Mouse (Mus musculus) forebrain, embryonic 10.5 days (tissue): ENCODE results near the gene Lfng. TPM values are rescaled to one million over a fixed set of nuclear protein-coding genes. Genes with fewer than 3 reads are reported as not detected.

Experiments used
- DNase-seq: peaks from one replicate; pipeline ENCODE4 v3.0.0-alpha.2; 2017; ENCODE audit warnings: low spot score; ENCODE audit errors: extremely low spot score
- H3K27ac ChIP-seq: fragments of 300-500 bp; sonication (generic); 2 replicates; pipeline ENCODE4 v1.5.1; 2016; ENCODE audit warnings: mild to moderate bottlenecking
- H3K27me3 ChIP-seq: fragments of 300-500 bp; sonication (generic); 2 replicates; pipeline ENCODE4 v1.6.1; 2016; ENCODE audit warnings: mild to moderate bottlenecking; ENCODE audit not compliant: poor library complexity, severe bottlenecking
- H3K36me3 ChIP-seq: fragments of 300-500 bp; sonication (generic); replicated peaks from 2 replicates; pipeline ENCODE4 v1.6.1; 2016; ENCODE audit warnings: mild to moderate bottlenecking, moderate library complexity
- H3K4me1 ChIP-seq: fragments of 300-500 bp; sonication (generic); 2 replicates; pipeline ENCODE4 v1.6.1; 2016
- H3K4me3 ChIP-seq: fragments of 300-500 bp; sonication (generic); 2 replicates; pipeline ENCODE4 v1.5.1; 2016; ENCODE audit warnings: mild to moderate bottlenecking, moderate library complexity
- H3K9me3 ChIP-seq: fragments of 300-500 bp; sonication (generic); 2 replicates; pipeline ENCODE4 v1.6.1; 2016; ENCODE audit warnings: mild to moderate bottlenecking, moderate library complexity
- WGBS: fragments of 180-500 bp; shearing (Covaris S2); methylation state at CpG from one replicate; pipeline ENCODE4 v1.1.7; 2016; 5-methylcytosine and 5-hydroxymethylcytosine counted together
- polyA plus RNA-seq: library from polyadenylated mRNA; unstranded; fragments of >200 nt; fragmentation: Nextera tagmentation; extraction: Ambion mirVana; gene quantifications from 2 replicates; pipeline ENCODE4 v1.2.1, GENCODE M21; 2016

Lfng gene
- 33.1 and 33.3 TPM in 2 replicates for polyA plus RNA-seq

GRCm38 (mm10) chr5:140607001-140607835 is at the start of gene Lfng:
Lfng (plus strand) TSS chr5:140607320.
- peak; percentile 97 for DNase-seq
- peaks cover 4% of the 10 kb centered on the region for H3K36me3 ChIP-seq
- H3K27ac ChIP-seq: peak within 1 kb of the TSS; percentile 95
- H3K4me1 ChIP-seq: peaks cover 82% of the 10 kb centered on the region
- peaks cover 79% of the 10 kb centered on the region for H3K27me3 ChIP-seq
- WGBS: under 1% methylated on average over 91 of the region's 91 CpGs
- H3K9me3 ChIP-seq: no peaks in the 10 kb centered on the region
- peak within 1 kb of the TSS; percentile 70 for H3K4me3 ChIP-seq

- Histone ChIP-seq H3K9me3 (no peaks in the 10 kb centered on the region), H3K36me3 (no peaks in the 10 kb centered on the region), H3K4me3 (no peak overlapping the region), H3K27me3 (no peaks in the 10 kb centered on the region), H3K27ac (peak overlapping the region; percentile 48), H3K4me1 (peaks cover 50% of the 10 kb centered on the region)
- 84% methylated on average over 9 of the region's 9 CpGs for WGBS
- no peak for DNase-seq
Measured at GRCm38 (mm10) chr5:140562601-140563000, 44.5 kb upstream of the Lfng start.

GRCm38 (mm10) chr5:140564896-140565295 is 42.2 kb upstream of the Lfng start, which contains the start of gene Grifin:
Grifin (minus strand) TSS chr5:140565071.
- H3K36me3 ChIP-seq: no peaks in the 10 kb centered on the region
- no peak for DNase-seq
- no peaks in the 10 kb centered on the region for H3K27me3 ChIP-seq
- H3K9me3 ChIP-seq: no peaks in the 10 kb centered on the region
- peak within 1 kb of the TSS; percentile 84 for H3K27ac ChIP-seq
- 80% methylated on average over 4 of the region's 4 CpGs for WGBS
- peaks cover 67% of the 10 kb centered on the region for H3K4me1 ChIP-seq
- no peak within 1 kb of the TSS for H3K4me3 ChIP-seq

GRCm38 (mm10) chr5:140565451-140565850 is 41.7 kb upstream of the Lfng start:
- Histone ChIP-seq H3K27me3 (no peaks in the 10 kb centered on the region), H3K9me3 (no peaks in the 10 kb centered on the region), H3K4me1 (peaks cover 67% of the 10 kb centered on the region), H3K27ac (peak overlapping the region; percentile 84), H3K4me3 (no peak overlapping the region), H3K36me3 (no peaks in the 10 kb centered on the region)
- no peak for DNase-seq
- WGBS: 33% methylated on average over 5 of the region's 5 CpGs

- Histone ChIP-seq H3K36me3 (no peaks in the 10 kb centered on the region), H3K4me3 (no peak overlapping the region), H3K27ac (peak overlapping the region; percentile 84), H3K27me3 (no peaks in the 10 kb centered on the region), H3K9me3 (no peaks in the 10 kb centered on the region), H3K4me1 (peaks cover 68% of the 10 kb centered on the region)
- DNase-seq: peak; percentile 33
- WGBS: 69% methylated on average over 6 of the region's 6 CpGs
Measured at GRCm38 (mm10) chr5:140565856-140566255, 41.3 kb upstream of the Lfng start.

GRCm38 (mm10) chr5:140566271-140566670 is 40.8 kb upstream of the Lfng start:
- peaks cover 70% of the 10 kb centered on the region for H3K4me1 ChIP-seq
- H3K9me3 ChIP-seq: no peaks in the 10 kb centered on the region
- H3K4me3 ChIP-seq: no peak overlapping the region
- peak overlapping the region; percentile 84 for H3K27ac ChIP-seq
- DNase-seq: no peak
- H3K27me3 ChIP-seq: no peaks in the 10 kb centered on the region
- 75% methylated on average over 4 of the region's 4 CpGs for whole genome bisulfite sequencing
- no peaks in the 10 kb centered on the region for H3K36me3 ChIP-seq

- no peak for DNase-seq
- no peak overlapping the region; the same call in 1 of the 2 replicates for H3K4me3 ChIP-seq
- no peaks in the 10 kb centered on the region for H3K27me3 ChIP-seq
- H3K4me1 ChIP-seq: peaks cover 70% of the 10 kb centered on the region
- peak overlapping the region; percentile 84 for H3K27ac ChIP-seq
- WGBS: 60% methylated on average over 11 of the region's 11 CpGs
- no peaks in the 10 kb centered on the region for H3K36me3 ChIP-seq
- no peaks in the 10 kb centered on the region for H3K9me3 ChIP-seq
Measured at GRCm38 (mm10) chr5:140567321-140567720, 39.8 kb upstream of the Lfng start.

- peaks cover 70% of the 10 kb centered on the region for H3K4me1 ChIP-seq
Measured at GRCm38 (mm10) chr5:140567751-140568150, 39.4 kb upstream of the Lfng start.

GRCm38 (mm10) chr5:140568321-140568970 is 38.7 kb upstream of the Lfng start:
- 61% methylated on average over 10 of the region's 10 CpGs for WGBS
- Histone ChIP-seq H3K27ac (peak overlapping the region; percentile 84), H3K4me3 (no peak overlapping the region), H3K36me3 (no peaks in the 10 kb centered on the region), H3K9me3 (no peaks in the 10 kb centered on the region), H3K4me1 (peaks cover 63% of the 10 kb centered on the region), H3K27me3 (no peaks in the 10 kb centered on the region)
- peak; percentile 74 for DNase-seq

More at GRCm38 (mm10) chr5:140567751-140568150, 39.4 kb upstream of the Lfng start:
- H3K9me3 ChIP-seq: no peaks in the 10 kb centered on the region
- no peak overlapping the region for H3K4me3 ChIP-seq
- no peaks in the 10 kb centered on the region for H3K27me3 ChIP-seq
- H3K36me3 ChIP-seq: no peaks in the 10 kb centered on the region
- peak overlapping the region; percentile 84 for H3K27ac ChIP-seq
- 90% methylated on average over 5 of the region's 5 CpGs for WGBS
- no peak for DNase-seq

- no peak overlapping the region for H3K4me3 ChIP-seq
- DNase-seq: no peak
- no peaks in the 10 kb centered on the region for H3K36me3 ChIP-seq
- no peaks in the 10 kb centered on the region for H3K27me3 ChIP-seq
- no peaks in the 10 kb centered on the region for H3K9me3 ChIP-seq
- H3K4me1 ChIP-seq: peaks cover 58% of the 10 kb centered on the region
- 91% methylated on average over 16 of the region's 16 CpGs for WGBS
- peak overlapping the region; percentile 84 for H3K27ac ChIP-seq
Measured at GRCm38 (mm10) chr5:140569032-140569595, 38.0 kb upstream of the Lfng start.

- Histone ChIP-seq H3K9me3 (no peaks in the 10 kb centered on the region), H3K27me3 (no peaks in the 10 kb centered on the region), H3K27ac (peak overlapping the region; percentile 22; the same call in 1 of the 2 replicates), H3K36me3 (no peaks in the 10 kb centered on the region), H3K4me3 (no peak overlapping the region), H3K4me1 (peaks cover 51% of the 10 kb centered on the region)
- no peak for DNase-seq
- WGBS: 90% methylated on average over 13 of the region's 13 CpGs
Measured at GRCm38 (mm10) chr5:140570223-140570870, 36.8 kb upstream of the Lfng start.

GRCm38 (mm10) chr5:140571201-140571600 is 35.9 kb upstream of the Lfng start:
- no peaks in the 10 kb centered on the region for H3K27me3 ChIP-seq
- H3K9me3 ChIP-seq: no peaks in the 10 kb centered on the region; the same call in 1 of the 2 replicates
- H3K36me3 ChIP-seq: no peaks in the 10 kb centered on the region
- 87% methylated on average over 4 of the region's 4 CpGs for WGBS
- peaks cover 46% of the 10 kb centered on the region for H3K4me1 ChIP-seq
- H3K27ac ChIP-seq: peak overlapping the region; percentile 22; the same call in 1 of the 2 replicates
- DNase-seq: no peak
- no peak overlapping the region for H3K4me3 ChIP-seq
